Mouse (Mus musculus): Measurements from ENCODE around the gene Gap43.
"Not testable (repeated sequence)": the region's sequence is repeated elsewhere in the genome, so short reads cannot be mapped to it uniquely, and the experiment has no call there.

Gap43 gene

GRCm38 (mm10) chr16:42340021-42340768, at the start of gene Gap43:
TSS of gene Gap43 (minus strand) at chr16:42340651.
- no peak for DNase-seq

- DNase-seq: no peak
Measured at GRCm38 (mm10) chr16:42381328-42381838, 40.9 kb upstream of the Gap43 start.

GRCm38 (mm10) chr16:42380641-42381040, 40.2 kb upstream of the Gap43 start:
- DNase-seq: no peak

GRCm38 (mm10) chr16:42370148-42370547, 29.7 kb upstream of the Gap43 start:
- no peak for DNase-seq

- no peak for DNase-seq
Measured at GRCm38 (mm10) chr16:42369346-42369745, 28.9 kb upstream of the Gap43 start.

- no peak for DNase-seq
Measured at GRCm38 (mm10) chr16:42360061-42360460, 19.6 kb upstream of the Gap43 start.

GRCm38 (mm10) chr16:42358058-42358457, 17.6 kb upstream of the Gap43 start:
- DNase-seq: no peak

GRCm38 (mm10) chr16:42350076-42350475, 9.6 kb upstream of the Gap43 start:
- no peak for DNase-seq

- DNase-seq: not testable (repeated sequence)
Measured at GRCm38 (mm10) chr16:42340865-42341264, 414 bp upstream of the Gap43 start.

- DNase-seq: no peak
Measured at GRCm38 (mm10) chr16:42339512-42339911, 939 bp downstream of the Gap43 start.

- no peak for DNase-seq
Measured at GRCm38 (mm10) chr16:42338987-42339386, 1.5 kb downstream of the Gap43 start.

- no peak for DNase-seq
Measured at GRCm38 (mm10) chr16:42338342-42338741, 2.1 kb downstream of the Gap43 start.

GRCm38 (mm10) chr16:42337663-42338062, 2.8 kb downstream of the Gap43 start:
- no peak for DNase-seq

GRCm38 (mm10) chr16:42336610-42337009, 3.8 kb downstream of the Gap43 start:
- DNase-seq: no peak

GRCm38 (mm10) chr16:42332321-42332720, 8.1 kb downstream of the Gap43 start:
- DNase-seq: no peak

GRCm38 (mm10) chr16:42326191-42326590, 14.3 kb downstream of the Gap43 start:
- no peak for DNase-seq

GRCm38 (mm10) chr16:42325536-42325935, 14.9 kb downstream of the Gap43 start:
- no peak for DNase-seq

- no peak for DNase-seq
Measured at GRCm38 (mm10) chr16:42319831-42320230, 20.6 kb downstream of the Gap43 start.

- DNase-seq: no peak
Measured at GRCm38 (mm10) chr16:42319365-42319764, 21.1 kb downstream of the Gap43 start.

GRCm38 (mm10) chr16:42312125-42312524, 28.3 kb downstream of the Gap43 start:
- no peak for DNase-seq

- no peak for DNase-seq
Measured at GRCm38 (mm10) chr16:42308761-42309160, 31.7 kb downstream of the Gap43 start.

- no peak for DNase-seq
Measured at GRCm38 (mm10) chr16:42305934-42306701, 34.3 kb downstream of the Gap43 start.

- no peak for DNase-seq
Measured at GRCm38 (mm10) chr16:42303461-42303860, 37.0 kb downstream of the Gap43 start.

GRCm38 (mm10) chr16:42294481-42294880, 46.0 kb downstream of the Gap43 start:
- DNase-seq: no peak

Data from kidney, adult 11 months (tissue).